Mouse (Mus musculus): ENCODE data around the gene Hoxa9. TPM values are rescaled to one million over a fixed set of nuclear protein-coding genes. Genes with fewer than 3 reads are reported as not detected.

Gene Hoxa9
- total and polyA plus RNA-seq, 2 experiments from 2014 or later, result 0.19 TPM; not detected in 1

DNA sequence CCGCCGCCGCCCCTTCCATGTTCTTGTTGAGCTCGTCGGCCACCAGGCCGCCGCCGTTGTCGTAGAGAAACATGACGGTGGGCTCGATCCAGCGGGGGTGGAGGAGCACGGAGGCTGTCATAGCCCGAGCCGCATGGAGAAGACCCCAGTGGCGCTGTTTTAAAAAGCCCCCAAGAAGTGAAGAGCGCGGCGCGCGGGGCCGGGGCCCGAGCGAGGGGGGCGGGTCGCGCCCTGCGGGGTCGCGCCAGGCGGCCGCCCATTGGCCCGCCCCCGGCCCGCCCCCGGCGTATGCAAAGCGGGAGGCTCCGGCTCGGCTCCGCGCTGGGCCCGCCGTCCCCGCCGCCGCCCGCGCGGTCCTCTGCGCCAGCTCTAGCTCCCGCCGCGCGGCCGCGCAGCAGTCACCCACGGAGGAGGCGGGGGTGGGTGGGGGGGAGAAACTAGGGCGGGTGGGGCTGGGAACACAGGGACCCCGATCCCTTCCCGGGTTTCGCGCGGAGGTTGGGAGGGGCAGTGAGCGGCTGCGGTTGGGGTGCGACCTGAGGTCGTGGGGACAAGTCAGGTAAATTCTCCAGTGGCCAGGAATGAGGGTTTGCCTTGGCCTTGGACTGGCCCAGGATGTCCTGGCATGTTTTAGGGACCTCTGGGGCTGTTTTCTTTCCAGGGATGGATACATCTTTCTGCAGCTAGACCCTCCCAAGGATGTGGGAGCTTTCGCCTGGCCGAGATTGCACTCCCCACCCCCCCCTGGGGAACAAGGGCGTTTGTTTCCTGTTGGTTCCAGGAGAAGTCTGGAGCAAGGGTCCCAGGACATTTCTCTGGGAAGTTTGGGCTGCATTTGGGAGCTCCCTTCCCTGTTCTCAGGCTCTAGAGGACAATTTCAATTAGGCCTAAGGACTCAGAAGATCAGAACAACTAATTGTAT, 30.0 kb upstream of the Hoxa9 start, which contains the start of gene Hoxa13:
Gene Hoxa13 (minus strand): TSS at position 227 of the 922 bp plus-strand sequence.
- WGBS, result under 1% methylated on average over 45 of the region's 72 CpGs
- ATAC-seq (ENCODE audit: insufficient read depth, low read depth), result no peak; the same call in 1 of the 2 replicates
- Histone ChIP-seq H3K27ac (ENCODE audit: low read depth) (no peak within 1 kb of the TSS), H3K4me2 (ENCODE audit: low read depth, low read length) (peak within 1 kb of the TSS; percentile 57), H3K27me3 (ENCODE audit: control insufficient read depth, insufficient read depth, low read length) (peaks cover 95% of the 10 kb centered on the region), H3K36me3 (replicated peaks; ENCODE audit: control insufficient read depth, insufficient read depth, low read length) (no peaks in the 10 kb centered on the region), H3K4me3 (ENCODE audit: low read depth, low read length) (peak within 1 kb of the TSS; percentile 45), H3K9ac (replicated peaks; ENCODE audit: low read depth, low read length) (no peak within 1 kb of the TSS), H3K9me3 (replicated peaks; ENCODE audit: control insufficient read depth, low read length) (no peaks in the 10 kb centered on the region), H3K4me1 (ENCODE audit: control insufficient read depth, insufficient read depth) (peaks cover 6% of the 10 kb centered on the region; the same call in 1 of the 2 replicates)
- no peak for TF ChIP-seq EP300 (IDR thresholded peaks at IDR 0.05; ENCODE audit: low read depth)
- no peak for TF ChIP-seq CTCF (IDR thresholded peaks at IDR 0.05; ENCODE audit: low read depth)
- DNase-seq (ENCODE audit: low spot score), result no peak

DNA sequence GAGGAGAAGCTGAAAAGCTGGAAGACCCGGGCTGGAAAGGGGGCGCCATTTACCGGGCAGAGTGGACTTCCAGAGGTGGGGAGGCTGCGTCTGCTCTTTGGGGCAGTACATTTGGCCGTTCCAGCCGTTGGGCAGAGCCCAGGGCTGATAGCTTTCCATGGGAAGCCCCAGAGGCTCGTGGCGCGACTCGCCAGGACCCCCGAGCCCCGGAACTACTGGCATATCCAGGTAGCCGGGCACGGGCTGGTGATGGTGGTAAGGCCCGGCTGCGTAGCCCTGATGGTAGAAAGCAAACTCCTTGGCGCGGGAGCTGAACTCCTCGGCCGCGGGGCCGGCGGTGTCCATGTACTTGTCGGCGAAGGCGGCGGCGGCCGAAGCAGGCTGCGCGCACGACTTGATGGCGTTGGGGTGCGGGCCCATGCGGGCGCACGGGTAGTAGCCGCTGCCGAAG, 28.9 kb upstream of the Hoxa9 start:
- Histone ChIP-seq H3K27me3 (ENCODE audit: control insufficient read depth, insufficient read depth, low read length) (peaks cover 95% of the 10 kb centered on the region), H3K9me3 (replicated peaks; ENCODE audit: control insufficient read depth, low read length) (no peaks in the 10 kb centered on the region), H3K4me2 (ENCODE audit: low read depth, low read length) (peak overlapping the region; percentile 57; the same call in 1 of the 2 replicates), H3K4me1 (ENCODE audit: control insufficient read depth, insufficient read depth) (peaks cover 6% of the 10 kb centered on the region; the same call in 1 of the 2 replicates), H3K9ac (replicated peaks; ENCODE audit: low read depth, low read length) (no peak overlapping the region), H3K27ac (ENCODE audit: low read depth) (no peak overlapping the region), H3K36me3 (replicated peaks; ENCODE audit: control insufficient read depth, insufficient read depth, low read length) (no peaks in the 10 kb centered on the region), H3K4me3 (ENCODE audit: low read depth, low read length) (peak overlapping the region; percentile 28)
- 1% methylated on average over 37 of the region's 39 CpGs for WGBS
- ATAC-seq (ENCODE audit: insufficient read depth, low read depth) (no peak), DNase-seq (ENCODE audit: low spot score) (no peak)
- TF ChIP-seq EP300 (IDR thresholded peaks at IDR 0.05; ENCODE audit: low read depth) (no peak), CTCF (IDR thresholded peaks at IDR 0.05; ENCODE audit: low read depth) (no peak)

DNA sequence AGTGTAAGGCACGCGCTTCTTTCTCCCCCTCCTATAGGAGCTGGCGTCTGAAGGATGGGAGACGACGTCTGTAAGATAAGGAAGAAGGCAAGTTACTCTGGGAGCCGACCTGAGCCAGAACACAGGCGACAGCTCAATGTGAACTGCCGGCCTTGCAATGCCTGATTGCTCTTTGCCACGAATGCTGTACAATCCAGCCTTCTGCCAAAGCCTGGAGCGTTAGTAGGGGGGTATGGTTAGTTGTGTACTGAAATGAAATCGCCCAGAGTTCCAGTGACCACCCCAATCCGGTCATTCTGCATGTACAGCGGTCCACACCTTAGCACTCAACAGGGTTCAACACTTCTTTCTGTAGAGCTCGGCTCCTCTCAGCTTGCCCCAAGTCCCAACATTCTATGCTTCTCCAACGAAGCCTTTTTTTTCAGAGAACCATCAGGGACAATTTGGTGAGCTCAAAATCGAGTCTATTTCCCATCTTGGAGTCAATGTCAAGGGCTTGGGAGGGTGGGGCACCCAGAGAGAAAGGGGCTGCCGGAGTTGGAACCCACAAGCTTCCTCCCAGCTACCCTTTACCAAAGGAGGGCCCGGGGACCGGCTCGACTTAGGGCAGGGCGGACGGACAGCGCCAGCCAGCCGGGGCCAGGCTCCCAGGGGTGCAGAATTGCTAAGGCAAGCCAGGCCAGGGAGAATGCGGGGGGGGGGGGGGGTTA, 28.3 kb upstream of the Hoxa9 start:
- DNase-seq (ENCODE audit: low spot score) (no peak), ATAC-seq (ENCODE audit: insufficient read depth, low read depth) (no peak)
- peaks cover 95% of the 10 kb centered on the region for H3K27me3 ChIP-seq (ENCODE audit: control insufficient read depth, insufficient read depth, low read length)
- peaks cover 6% of the 10 kb centered on the region; the same call in 1 of the 2 replicates for H3K4me1 ChIP-seq (ENCODE audit: control insufficient read depth, insufficient read depth)
- no peaks in the 10 kb centered on the region for H3K9me3 ChIP-seq (replicated peaks; ENCODE audit: control insufficient read depth, low read length)
- H3K4me3 ChIP-seq (ENCODE audit: low read depth, low read length), result peak overlapping the region; percentile 28
- H3K27ac ChIP-seq (ENCODE audit: low read depth), result no peak overlapping the region
- TF ChIP-seq EP300 (IDR thresholded peaks at IDR 0.05; ENCODE audit: low read depth) (no peak), CTCF (IDR thresholded peaks at IDR 0.05; ENCODE audit: low read depth) (no peak)
- H3K36me3 ChIP-seq (replicated peaks; ENCODE audit: control insufficient read depth, insufficient read depth, low read length), result no peaks in the 10 kb centered on the region
- no peak overlapping the region for H3K9ac ChIP-seq (replicated peaks; ENCODE audit: low read depth, low read length)
- H3K4me2 ChIP-seq (ENCODE audit: low read depth, low read length), result no peak overlapping the region
- WGBS, result under 1% methylated on average over 25 of the region's 25 CpGs

DNA sequence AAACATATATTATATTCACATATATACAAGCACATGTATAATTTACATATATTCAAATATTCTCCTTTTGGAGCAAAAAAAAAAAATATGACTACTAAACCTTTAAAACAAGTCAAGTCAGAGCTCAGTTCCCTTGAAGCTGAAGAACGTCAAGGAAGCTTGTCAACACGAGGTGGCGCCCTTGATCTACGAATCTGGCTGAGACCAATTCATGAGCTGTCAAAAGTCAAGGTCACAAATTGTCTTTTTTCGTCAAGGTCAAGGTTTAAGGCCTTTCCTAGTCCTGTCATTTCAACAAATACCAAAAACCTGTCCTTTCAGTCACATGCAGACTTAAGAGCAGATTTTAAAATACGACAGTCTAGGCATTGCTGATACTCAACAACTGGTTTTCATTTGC, 26.1 kb upstream of the Hoxa9 start:
- no peaks in the 10 kb centered on the region for H3K36me3 ChIP-seq (replicated peaks; ENCODE audit: control insufficient read depth, insufficient read depth, low read length)
- ATAC-seq (ENCODE audit: insufficient read depth, low read depth) (no peak), DNase-seq (ENCODE audit: low spot score) (peak; percentile 72)
- no peak overlapping the region for H3K4me3 ChIP-seq (ENCODE audit: low read depth, low read length)
- H3K27ac ChIP-seq (ENCODE audit: low read depth), result no peak overlapping the region
- H3K27me3 ChIP-seq (ENCODE audit: control insufficient read depth, insufficient read depth, low read length), result peaks cover 95% of the 10 kb centered on the region
- H3K4me2 ChIP-seq (ENCODE audit: low read depth, low read length), result no peak overlapping the region
- H3K9ac ChIP-seq (replicated peaks; ENCODE audit: low read depth, low read length), result no peak overlapping the region
- no peaks in the 10 kb centered on the region for H3K9me3 ChIP-seq (replicated peaks; ENCODE audit: control insufficient read depth, low read length)
- 0% methylated on average over 6 of the region's 6 CpGs for WGBS
- TF ChIP-seq EP300 (IDR thresholded peaks at IDR 0.05; ENCODE audit: low read depth) (no peak), CTCF (IDR thresholded peaks at IDR 0.05; ENCODE audit: low read depth) (peak; percentile 77)
- H3K4me1 ChIP-seq (ENCODE audit: control insufficient read depth, insufficient read depth), result peaks cover 6% of the 10 kb centered on the region; the same call in 1 of the 2 replicates

All from heart, postnatal 0 days (tissue).